Mouse (Mus musculus) left cerebral cortex, postnatal 10 days (tissue): ENCODE data around the gene Tdrd12. TPM values are rescaled to one million over a fixed set of nuclear protein-coding genes. Genes with fewer than 3 reads are reported as not detected.

Source experiments
- DNase-seq, 2 experiments: peaks; one replicate each; pipeline ENCODE4 v3.0.0; 2021 to 2022; ENCODE audit warnings: low spot score in 2 of 2, mixed read lengths in 1 of 2; ENCODE audit errors: extremely low spot score in 1 of 2
- intact Hi-C: fragments of 180-260 bp; cut with DNase I; formaldehyde crosslinking; loops from one replicate; pipeline ENCODE4 v1.15.1; 2025
- total RNA-seq, 2 experiments: library from RNA; stranded (reverse); gene quantifications; 2 replicates each; pipeline ENCODE4 v1.2.3; 2021

Tdrd12 gene
- total RNA-seq, 2 experiments from 2014 or later, result 0.63 to 0.79 TPM

GRCm38 (mm10) chr7:35470794-35471193, 66.8 kb downstream of the Tdrd12 start:
- intact Hi-C loops, result no loop called here
- no peak for DNase-seq

GRCm38 (mm10) chr7:35467856-35468255, 69.7 kb downstream of the Tdrd12 start:
- DNase-seq, result no peak
- intact Hi-C loops, result no loop called here

GRCm38 (mm10) chr7:35465027-35465426, 72.5 kb downstream of the Tdrd12 start:
- intact Hi-C loops, result no loop called here
- no peak for DNase-seq

- intact Hi-C loops, result no loop called here
- no peak for DNase-seq
Observed at GRCm38 (mm10) chr7:35460971-35461370, 76.6 kb downstream of the Tdrd12 start.

GRCm38 (mm10) chr7:35456091-35456814, 81.3 kb downstream of the Tdrd12 start:
- intact Hi-C loops, result no loop called here
- DNase-seq, result no peak

- DNase-seq, result no peak
- intact Hi-C loops, result no loop called here
Observed at GRCm38 (mm10) chr7:35448867-35449266, 88.7 kb downstream of the Tdrd12 start.

GRCm38 (mm10) chr7:35447996-35448846, 89.3 kb downstream of the Tdrd12 start, which contains the start of gene Slc7a9:
Slc7a9 (plus strand) TSS chr7:35448796.
- intact Hi-C loops, result no loop called here
- no peak for DNase-seq

- intact Hi-C loops, result no loop called here
- no peak for DNase-seq
Observed at GRCm38 (mm10) chr7:35447501-35447900, 90.0 kb downstream of the Tdrd12 start.

GRCm38 (mm10) chr7:35435266-35435665, 102.3 kb downstream of the Tdrd12 start:
- no peak for DNase-seq
- intact Hi-C loops, result no loop called here

GRCm38 (mm10) chr7:35428146-35428545, 109.4 kb downstream of the Tdrd12 start:
- intact Hi-C loops, result no loop called here
- DNase-seq, result no peak

GRCm38 (mm10) chr7:35423071-35423470, 114.5 kb downstream of the Tdrd12 start:
- no peak for DNase-seq
- intact Hi-C loops, result no loop called here

Other genes with a start within 250 kb of the Tdrd12 start
- gene Gpatch1, start 219.3 kb downstream of the Tdrd12 start, total RNA-seq, result 10 to 100 TPM; 21.2 to 24.1 TPM
- 1 to 10 TPM; 2.1 TPM for gene Rhpn2, start 203.6 kb downstream of the Tdrd12 start, total RNA-seq
- 10 to 100 TPM in 1 of 2 experiments, 1 to 10 TPM in 1; 8.7 to 10.6 TPM for gene Faap24, start 140.9 kb downstream of the Tdrd12 start, total RNA-seq
- 10 to 100 TPM; 21.5 to 24.7 TPM for gene Cep89, start 140.7 kb downstream of the Tdrd12 start, total RNA-seq
- not detected for gene Slc7a9, start 88.9 kb downstream of the Tdrd12 start, total RNA-seq
- 10 to 100 TPM; 66.7 to 81.4 TPM for gene Nudt19, start 18.6 kb upstream of the Tdrd12 start, total RNA-seq
- 1 to 10 TPM; 1.7 to 3.2 TPM for gene Rgs9bp, start 47.8 kb upstream of the Tdrd12 start, total RNA-seq
- gene Ankrd27, start 48.5 kb upstream of the Tdrd12 start, total RNA-seq, result 10 to 100 TPM; 42.8 to 50.3 TPM
- 10 to 100 TPM; 91.7 to 94.7 TPM for gene Pdcd5, start 109.8 kb upstream of the Tdrd12 start, total RNA-seq
- gene Dpy19l3, start 216.7 kb upstream of the Tdrd12 start, total RNA-seq, result 10 to 100 TPM; 61.9 to 63.1 TPM